Mouse (Mus musculus) brain, embryonic 14.5 days (tissue): ENCODE results near the gene Rtf2.

Experiments used
- CTCF ChIP-seq: fragments of 200-500 bp; IDR thresholded peaks from 2 replicates; pipeline ENCODE4 v1.5.1; 2012; ENCODE audit warnings: inconsistent platforms, mild to moderate bottlenecking, moderate library complexity, borderline replicate concordance; ENCODE audit not compliant: insufficient read depth, insufficient read length; ENCODE audit errors: extremely low read depth
- POLR2A ChIP-seq: fragments of 200-500 bp; IDR thresholded peaks from 2 replicates; pipeline ENCODE4 v1.6.1; 2012; ENCODE audit warnings: mild to moderate bottlenecking, inconsistent platforms, borderline replicate concordance; ENCODE audit not compliant: poor library complexity, insufficient read depth, insufficient read length, severe bottlenecking; ENCODE audit errors: extremely low read depth

- no peak for TF ChIP-seq CTCF
- TF ChIP-seq POLR2A = no peak
These were observed 46.3 kb upstream of the Rtf2 start for GRCm38 (mm10) chr2:172394052-172394392.
